Mouse (Mus musculus) bone marrow, adult 2 months (tissue): ENCODE data around the gene Rab3c.

ENCODE experiments used
- CTCF ChIP-seq: fragments of 200-500 bp; IDR thresholded peaks from 2 replicates; pipeline ENCODE4 v1.5.1; 2011; ENCODE audit warnings: low read length, control low read depth; ENCODE audit not compliant: control insufficient read depth, insufficient read depth
- POLR2A ChIP-seq: fragments of 200-500 bp; IDR thresholded peaks from 2 replicates; pipeline ENCODE4 v1.6.1; 2011; ENCODE audit warnings: low read depth, mild to moderate bottlenecking, control low read depth, low read length, borderline replicate concordance; ENCODE audit not compliant: control insufficient read depth

DNA sequence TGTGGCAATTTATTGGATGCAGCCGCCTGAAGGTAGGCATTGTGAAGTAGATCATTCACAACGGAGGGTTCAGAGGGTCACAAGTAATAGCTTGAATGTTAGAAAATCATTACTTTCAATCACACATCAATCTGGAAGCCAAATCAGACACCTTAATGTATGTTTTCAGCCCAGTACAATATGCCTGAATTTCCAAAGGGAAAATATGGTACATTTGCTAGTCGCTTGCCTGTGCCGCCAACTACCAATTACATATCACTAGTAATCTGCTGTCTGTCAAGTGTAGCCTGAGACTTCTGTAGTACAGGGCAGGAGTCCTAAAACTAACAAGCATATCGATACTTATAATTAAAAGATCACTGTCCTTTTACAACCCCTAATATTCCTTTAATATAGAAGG is 47.4 kb downstream of the Rab3c start:
- TF ChIP-seq CTCF (no peak), POLR2A (no peak)
